Mouse (Mus musculus) brain, adult 2 months (tissue): ENCODE results near the gene Mogs.

Experiments
- DNase-seq: peaks from one replicate; pipeline ENCODE4 v3.0.0; 2011; ENCODE audit warnings: low read depth, low spot score

The Mogs gene

DNA sequence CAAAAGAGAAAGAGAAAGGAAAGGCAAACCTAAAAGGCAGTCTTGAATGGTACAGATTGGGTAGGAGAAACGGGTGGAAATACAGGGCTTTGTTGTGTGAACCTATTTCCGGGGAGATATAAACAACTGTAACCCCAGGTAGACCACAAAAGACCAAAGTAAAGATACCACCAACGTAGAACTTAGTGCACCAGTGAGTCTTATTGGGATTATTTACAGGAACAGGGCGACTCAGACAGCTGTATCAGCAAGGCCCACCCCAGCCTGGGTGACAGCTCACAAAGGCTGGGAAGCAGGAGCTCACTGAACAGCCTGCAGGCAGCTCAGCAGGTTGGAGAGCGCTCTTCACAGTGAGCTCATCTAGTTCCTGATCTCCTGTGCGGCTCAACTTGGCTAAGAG is 19.3 kb upstream of the Mogs start:
- no peak for DNase-seq

DNA sequence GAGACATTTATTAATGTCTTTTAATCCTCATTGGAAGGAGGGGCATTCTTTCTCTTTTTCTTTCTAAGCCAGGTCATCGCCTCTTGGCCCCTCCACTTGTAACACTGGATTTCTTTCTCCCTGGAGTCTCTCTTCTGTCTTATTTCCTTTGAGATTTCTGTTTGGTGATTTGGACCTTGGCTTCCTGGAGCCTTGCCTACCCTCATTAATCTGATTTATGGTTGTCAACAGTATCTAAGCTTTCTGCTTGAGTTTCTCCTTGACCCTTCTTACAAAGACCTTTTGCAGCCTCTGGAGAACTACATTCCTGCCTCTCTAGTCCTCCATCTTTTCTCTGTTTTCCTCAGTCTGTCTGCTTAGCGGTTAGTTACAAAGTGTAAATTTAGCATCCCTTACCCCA is 16.9 kb upstream of the Mogs start:
- DNase-seq = no peak

DNA sequence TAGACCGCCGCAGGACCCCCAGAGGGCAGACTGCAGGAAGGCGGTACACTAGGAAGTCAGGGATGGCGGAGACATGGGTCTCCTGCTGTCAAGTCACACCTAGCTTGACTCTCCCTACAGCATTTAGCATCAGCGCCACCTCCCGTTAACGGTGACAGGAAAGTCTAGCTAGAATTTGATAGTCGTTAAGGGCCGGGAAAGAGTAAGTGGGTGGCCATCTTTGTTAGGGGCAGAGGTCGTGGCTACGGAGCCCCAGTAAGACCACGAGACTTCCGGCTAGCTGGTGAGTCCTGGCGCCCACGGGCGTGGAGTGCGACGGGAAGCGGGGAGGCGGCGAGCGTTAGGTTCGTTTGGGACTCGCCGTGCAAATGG is 14.0 kb upstream of the Mogs start, which contains the start of the genes Ccdc142 and Gm42688:
Gene Ccdc142, plus strand, starts transcription at position 286 of the 372 bp plus-strand sequence.
Gene Gm42688, plus strand, starts transcription at position 302 of the 372 bp plus-strand sequence.
- peak; percentile 98 for DNase-seq

DNA sequence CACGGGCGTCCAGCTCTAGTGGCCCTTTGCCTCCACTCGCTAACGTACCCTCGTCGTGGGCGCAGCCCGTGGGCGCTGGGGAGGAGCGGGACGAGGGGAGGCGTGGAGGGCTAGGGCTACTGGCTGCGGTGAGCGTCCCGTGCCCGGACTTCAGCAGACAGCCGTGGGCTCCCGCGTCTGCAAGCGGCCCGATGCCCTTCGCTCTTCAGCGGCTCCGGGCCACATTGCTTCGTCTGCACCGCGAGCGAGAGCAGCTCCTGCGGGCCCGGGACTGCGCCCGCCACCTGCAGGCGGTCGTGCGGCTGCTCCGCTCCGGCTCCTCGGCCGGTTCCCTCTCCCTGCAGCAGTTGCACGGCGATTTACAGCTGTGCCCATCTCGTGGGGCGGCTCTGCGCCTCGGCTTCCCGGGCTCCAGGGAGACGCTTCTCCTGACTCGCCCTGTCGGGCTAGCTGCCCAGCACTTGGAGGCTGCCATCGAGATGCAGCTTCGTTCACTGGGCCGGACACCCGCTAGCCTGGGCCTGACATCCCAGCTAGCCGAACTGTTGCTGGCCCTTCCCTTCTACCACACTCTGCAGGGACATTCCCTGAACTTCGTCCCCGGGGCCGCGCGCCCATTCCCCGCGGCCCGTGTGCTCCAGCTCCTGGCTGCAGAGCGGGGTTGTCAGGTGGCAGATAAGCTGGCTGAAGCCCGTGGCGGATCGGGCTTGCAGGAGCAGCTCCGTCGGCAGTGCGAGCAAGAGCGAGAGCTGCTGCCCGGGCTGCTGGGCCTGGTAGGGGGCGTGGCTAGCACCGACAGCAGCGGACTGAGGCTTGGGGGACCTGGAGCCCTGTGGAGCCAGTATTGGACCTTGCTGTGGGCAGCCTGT is 13.4 kb upstream of the Mogs start:
- DNase-seq = peak; percentile 74

DNA sequence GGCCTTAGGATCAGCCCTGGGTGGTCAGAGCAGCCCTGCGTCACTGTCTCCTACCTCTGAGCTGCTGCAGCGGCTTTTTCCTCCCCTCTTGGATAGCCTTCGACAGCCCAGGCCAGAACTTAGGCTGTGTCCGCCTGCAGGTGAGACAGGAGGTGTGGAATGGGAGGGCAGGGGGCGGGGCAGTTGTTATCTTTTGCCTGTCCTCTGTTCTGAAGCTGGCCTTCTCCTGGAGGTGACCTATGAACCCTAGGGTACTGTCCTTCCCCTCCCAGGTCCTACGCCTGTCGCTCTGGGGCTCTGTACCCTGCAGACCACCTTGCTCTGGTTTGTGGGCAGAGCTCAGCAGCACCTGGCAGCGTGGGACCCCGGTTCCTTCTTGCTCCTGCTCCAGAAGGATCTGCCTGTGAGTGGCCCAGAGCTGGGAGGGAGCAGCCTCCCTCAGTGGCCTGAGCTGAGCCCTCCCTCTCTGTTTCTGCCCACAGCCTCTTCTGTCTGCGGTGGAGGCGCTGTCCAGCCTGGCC is 12.1 kb upstream of the Mogs start:
- DNase-seq = no peak

DNA sequence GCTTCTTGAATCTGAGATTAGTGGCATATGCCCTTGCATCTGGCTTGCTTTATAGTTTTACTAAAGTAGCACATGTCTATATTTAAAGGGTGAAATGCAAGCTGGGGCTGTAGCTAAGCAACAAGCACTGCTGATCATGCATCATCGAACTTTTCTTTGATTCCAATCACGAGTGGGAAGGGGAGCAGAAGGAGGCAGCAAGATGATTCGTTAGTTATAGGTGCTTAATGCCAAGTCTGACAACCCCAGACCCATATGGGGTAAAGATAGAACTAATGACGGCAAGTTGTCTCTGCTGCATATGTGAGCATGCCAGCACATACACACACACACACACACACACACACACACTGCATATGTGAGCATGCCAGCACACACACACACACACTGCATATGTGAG is 11.1 kb upstream of the Mogs start:
- DNase-seq = peak; percentile 74

DNA sequence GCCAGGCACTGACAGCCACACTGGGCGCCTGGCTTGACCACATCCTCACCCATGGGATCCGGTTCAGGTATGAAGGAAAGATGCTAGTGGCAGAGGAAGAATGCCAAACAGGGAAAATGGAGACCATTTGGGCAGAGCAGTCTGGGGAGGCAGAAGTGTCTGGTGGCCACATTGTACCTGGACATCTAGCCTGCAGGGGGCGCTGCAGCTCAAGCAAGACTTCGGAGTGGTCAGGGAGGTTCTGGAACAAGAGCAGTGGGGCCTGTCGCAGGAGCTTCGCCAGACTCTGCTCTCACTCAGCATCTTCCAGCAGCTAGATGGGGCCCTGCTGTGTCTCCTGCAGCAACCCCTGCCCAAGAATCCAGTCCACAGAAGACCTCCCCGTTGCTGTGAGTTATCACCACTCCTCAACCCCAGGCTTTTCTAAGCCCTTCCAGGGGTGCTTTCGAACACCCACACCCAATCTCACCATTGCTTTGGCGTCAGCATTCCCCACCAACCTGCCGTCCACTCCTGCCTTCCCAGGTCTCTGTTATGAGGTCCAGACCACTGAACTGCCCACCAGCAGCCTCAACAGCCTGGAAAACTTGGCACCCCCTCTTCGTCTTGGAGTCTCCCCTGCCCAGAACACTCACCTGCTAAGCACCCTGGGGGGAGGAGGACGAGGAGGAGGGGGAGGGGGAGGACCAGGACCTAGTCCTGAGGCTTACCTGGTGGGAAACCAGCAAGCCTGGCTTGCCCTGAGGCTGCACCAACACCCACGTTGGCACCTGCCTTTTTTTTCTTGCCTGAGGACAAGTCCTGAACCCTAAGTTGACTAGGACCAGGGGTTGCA is 7.5 kb upstream of the Mogs start:
- DNase-seq = peak; percentile 83

DNA sequence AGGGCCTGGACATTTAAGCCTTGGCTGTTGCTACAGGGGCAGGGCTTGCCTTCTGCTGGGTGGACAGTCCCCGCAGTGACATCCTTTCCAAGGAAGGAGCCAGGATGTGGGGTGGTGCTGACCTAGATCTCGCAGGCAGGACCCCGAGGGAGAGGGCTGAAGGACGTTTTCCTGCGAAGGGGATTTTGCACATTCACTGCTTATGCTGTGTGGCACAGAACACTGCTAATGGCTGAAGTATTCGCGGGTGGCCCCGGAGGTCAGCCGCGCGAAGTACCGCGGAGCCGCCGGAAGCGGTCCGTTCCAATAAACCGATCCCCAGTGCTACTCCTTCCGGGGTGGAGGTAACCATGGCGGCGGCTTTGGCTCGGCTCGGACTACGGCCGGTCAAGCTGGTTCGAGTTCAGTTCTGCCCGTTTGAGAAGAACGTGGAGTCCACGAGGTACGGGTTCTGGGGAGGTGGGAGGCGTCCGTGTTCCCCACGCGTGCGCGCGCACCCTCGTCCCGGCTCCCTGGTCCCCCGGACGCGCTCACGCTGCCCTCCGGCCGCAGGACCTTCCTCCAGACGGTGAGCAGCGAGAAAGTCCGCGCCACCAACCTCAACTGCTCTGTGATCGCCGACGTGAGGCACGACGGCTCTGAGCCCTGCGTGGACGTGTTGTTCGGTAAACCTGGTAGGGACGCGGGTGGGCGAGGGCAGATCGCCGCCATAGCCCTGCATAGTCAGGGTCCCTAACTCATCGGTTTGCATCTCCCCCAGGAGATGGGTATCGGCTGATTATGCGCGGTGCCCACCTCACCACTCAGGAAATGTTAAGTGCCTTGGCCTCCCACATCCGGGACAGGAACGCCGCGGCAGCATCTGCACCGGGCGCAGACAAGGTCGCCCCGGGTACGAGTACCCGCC is 6.3 kb upstream of the Mogs start, which contains the start of gene Mrpl53:
Gene Mrpl53, plus strand, starts transcription at position 279 of the 907 bp plus-strand sequence.
- DNase-seq = peak; percentile 90

DNA sequence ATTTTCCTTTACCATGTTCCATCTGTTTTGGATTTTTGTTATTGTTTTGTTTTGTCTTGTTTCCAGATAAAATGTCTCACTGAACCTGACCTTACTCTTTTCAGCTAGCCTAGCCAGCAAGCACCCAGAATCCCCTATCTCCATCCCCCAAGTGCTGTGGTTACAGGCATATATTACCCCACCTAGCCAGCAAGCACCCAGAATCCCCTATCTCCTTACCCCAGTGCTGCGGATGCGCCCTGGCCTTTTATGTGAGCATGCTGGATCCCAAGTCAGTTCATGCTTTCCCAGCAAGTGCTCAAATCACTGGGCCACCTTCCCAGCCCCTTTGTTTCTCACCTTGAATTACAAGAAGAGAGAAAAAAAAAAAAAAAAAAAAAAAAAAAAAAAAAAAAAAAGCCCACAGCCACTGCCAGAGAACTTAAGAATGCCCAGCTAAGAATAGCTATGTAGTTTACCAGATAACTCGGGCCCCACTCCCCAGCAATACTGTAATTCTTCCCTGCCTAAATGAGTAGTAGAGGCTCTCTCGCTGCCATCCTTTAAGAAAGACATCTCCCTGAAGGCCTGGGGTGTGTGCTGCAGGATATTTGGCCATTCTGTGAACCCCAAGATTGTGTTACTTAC is 3.7 kb upstream of the Mogs start:
- DNase-seq = no peak

DNA sequence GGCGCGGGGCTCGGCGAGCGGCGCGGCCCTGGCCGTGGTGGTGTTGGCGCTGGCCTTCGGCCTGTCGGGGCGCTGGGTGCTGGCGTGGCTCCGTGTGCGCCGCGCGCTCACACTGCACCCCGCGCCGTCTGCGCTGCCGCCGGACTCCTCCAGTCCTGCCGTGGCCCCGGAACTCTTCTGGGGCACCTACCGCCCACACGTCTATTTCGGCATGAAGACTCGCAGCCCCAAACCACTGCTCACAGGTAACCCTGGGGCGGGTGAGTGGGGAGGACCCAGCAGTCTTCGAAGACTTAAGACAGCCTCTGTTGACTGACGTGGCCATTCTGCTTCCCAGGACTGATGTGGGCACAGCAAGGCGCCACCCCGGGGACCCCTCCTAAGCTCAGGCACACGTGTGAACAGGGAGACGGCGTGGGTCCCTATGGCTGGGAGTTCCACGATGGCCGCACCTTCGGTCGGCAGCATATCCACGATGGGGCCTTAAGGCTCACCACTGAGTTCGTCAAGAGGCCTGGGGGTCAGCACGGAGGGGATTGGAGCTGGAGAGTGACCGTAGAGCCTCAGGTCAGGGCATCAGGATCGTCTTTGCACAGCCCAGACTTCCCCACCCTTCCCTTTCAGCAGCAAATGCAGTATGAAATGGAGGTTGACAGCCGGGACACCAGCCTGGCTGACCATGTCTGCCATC is 531 bp downstream of the Mogs start:
- DNase-seq = no peak

DNA sequence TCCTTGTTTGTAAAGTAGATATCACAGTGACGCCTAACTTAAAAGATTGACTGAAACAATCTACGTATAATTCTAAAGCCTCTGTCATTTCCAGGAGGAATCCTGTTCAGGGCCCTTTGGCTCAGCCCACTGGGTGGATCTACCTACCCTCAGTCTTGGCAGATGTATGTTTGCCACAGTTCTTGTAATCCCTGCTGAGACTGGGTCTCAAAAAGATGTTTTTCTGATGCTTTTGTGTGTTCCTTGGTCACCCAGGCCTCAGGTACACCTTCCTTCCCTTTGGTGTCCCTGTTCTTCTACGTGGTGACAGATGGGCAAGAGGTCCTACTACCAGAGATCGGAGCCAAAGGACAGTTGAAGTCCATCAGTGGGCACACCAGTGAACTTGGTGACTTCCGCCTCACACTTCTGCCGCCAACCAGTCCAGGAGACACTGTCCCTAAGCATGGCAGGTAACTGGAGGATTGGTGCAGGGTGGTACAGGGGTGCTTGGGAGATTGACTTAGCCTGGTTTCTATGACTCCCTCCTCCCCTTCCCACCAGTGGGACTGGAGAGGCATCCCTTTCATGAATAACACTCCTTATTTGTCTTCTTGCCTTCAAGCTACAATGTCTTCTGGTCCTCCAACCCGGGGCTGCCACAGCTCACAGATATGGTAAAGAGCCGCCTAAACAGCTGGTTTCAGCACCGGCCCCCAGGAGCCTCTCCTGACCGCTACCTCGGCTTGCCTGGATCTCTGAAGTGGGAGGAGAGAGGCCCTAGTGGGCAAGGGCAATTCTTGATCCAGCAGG is 1.3 kb downstream of the Mogs start:
- DNase-seq = no peak

DNA sequence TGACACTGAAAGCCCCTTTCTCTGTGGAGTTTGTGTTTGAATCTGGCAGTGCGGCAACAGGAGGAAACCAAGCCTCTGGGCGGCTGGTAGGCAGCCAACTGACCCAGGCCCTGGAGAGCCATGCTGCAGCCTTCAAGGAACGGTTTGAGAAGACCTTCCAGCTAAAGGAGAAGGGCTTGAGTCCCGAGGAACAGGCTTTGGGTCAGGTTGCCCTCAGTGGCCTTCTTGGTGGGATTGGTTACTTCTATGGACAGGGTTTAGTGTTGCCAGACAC is 1.8 kb downstream of the Mogs start:
- DNase-seq = no peak

DNA sequence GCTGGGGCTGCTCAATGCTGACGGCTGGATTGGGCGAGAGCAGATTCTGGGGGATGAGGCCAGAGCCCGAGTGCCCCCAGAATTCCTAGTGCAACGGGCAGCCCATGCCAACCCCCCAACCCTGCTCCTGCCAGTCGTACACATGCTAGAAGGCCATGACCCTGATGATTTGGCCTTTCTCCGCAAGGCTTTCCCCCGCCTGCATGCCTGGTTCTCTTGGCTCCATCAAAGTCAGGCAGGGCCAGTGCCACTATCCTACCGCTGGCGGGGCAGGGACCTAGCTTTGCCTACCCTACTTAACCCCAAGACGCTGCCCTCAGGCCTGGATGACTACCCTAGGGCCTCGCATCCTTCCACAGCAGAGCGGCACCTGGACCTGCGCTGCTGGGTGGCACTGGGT is 2.3 kb downstream of the Mogs start:
- no peak for DNase-seq

DNA sequence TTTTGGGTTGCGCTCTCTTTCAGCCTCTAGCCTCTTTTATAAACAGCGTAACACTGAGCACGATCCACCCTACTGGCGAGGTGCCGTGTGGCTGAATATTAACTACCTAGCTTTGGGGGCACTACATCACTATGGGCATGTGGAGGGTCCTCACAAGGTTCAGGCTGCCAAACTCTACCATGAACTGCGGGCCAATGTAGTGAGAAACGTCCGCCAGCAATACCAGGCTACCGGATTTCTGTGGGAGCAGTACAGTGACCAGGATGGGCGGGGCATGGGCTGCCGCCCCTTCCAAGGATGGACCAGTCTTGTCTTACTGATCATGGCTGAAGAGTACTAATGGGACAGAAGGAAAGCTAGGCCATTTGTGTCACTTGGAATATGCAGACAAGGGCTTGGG is 3.1 kb downstream of the Mogs start:
- DNase-seq = no peak

DNA sequence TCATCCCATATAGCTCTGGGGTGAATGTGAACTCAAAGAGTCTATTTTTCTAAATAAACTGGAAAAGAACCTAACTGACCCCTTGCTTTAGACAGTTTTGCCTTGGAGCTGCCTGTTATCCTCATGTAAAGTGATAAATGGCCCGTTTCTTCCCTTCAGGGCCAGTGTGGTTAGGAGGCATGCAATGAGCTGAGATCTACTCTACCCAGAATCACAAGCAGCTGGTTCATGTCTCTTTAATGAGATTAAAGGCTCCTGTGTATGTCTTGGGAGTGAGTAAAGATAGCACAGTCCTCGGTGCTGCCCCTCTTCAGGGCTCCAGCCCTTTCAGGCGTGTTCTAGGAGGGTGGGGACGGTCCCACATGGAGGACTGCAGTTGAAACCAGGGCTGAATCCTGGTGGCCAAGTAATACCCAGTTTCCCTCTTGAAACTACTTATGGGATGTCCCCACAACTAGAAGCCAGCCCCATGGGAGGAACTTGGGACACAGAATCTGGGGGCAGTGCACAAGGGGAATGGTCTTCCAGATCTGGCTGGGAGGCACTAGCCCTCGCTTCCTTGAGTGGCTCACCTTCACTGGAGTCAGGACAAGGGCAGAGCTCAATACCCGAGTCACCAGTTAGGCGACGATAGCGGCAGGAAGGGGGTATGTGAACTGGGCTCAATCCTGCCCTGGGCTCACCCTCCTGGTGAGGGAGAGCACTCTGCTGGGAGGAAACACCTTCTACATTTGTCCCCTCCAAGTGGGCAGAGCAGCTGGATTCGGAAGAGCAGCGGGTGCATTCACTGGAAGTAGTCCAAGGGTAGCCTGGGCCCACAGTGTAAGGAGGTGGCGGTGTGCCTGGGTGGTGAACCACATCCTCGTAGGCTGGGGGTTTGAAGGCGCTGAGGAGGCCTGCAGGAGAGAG is 3.8 kb downstream of the Mogs start:
- DNase-seq = no peak

DNA sequence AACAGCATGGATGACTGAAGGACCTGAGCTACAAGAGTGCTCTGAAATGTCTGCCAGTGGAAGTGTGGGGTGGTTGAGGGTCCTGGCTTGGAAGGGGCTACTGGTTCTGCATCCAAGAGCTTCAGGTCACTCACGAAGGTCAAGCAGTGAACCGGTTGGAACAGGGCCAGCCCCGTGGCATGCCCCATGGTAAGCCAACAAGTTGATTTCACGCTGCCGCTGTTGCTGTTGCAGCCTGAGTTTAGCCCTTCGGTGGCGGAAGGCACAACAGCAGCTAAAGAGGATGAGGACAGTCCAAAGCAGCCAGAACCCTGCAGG is 4.4 kb downstream of the Mogs start:
- no peak for DNase-seq

DNA sequence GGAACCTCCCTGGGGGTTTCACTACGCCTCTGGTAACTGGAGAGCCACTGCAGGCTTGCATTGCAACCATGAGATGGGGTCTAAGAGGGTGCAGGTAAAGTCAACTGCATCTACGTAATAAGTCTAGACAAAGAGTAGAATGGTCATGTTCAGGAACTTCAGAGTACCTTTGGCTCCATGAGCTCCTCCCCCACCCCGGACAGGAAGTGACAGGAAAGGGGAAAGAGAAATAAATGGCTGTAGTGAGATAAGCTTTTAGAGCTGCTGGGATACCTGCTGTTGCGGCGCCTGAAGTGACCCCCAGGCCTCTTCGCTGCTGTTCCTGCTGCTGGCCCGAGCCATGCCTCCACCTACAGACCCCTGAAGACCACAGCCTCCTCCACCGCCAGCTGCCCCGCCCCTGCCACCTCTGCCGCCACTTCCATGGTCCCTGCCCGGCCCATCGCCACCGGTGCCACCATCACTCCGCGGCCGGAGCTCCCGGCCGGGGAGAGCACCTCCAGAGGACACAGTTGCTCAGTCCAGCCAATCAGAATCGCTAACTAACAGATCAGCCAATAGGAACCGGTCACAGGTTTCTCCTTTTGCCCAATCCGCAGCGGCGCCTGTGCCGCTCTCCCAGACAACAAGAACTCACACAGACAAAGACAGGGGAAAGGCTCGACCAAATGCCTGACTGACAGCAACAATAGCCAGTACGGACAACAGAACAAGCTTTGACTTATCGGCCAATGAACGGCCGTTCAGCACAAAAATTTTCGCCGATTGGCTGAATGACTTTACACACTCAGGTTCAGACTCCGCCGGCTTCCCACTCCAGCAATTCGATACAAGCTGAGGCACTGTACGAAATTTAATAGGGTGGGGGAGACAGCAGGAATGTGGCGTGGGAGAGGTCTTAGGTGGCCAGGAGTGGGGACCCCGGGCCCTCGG is 5.9 kb downstream of the Mogs start, which contains the start of gene Wbp1:
Gene Wbp1, minus strand, starts transcription at position 630 of the 933 bp plus-strand sequence.
- DNase-seq = peak; percentile 100
